Mouse (Mus musculus) brain, embryonic 18.5 days (tissue): ENCODE results near the gene Slit3.

ENCODE experiments used
- DNase-seq: peaks from one replicate; pipeline ENCODE4 v3.0.0-alpha.2; 2012; ENCODE audit warnings: low read depth, low spot score

Slit3 gene

GRCm38 (mm10) chr11:35569957-35570356 lies 448.9 kb downstream of the Slit3 start:
- no peak for DNase-seq

GRCm38 (mm10) chr11:35571910-35572309 lies 450.9 kb downstream of the Slit3 start:
- DNase-seq, result no peak

- DNase-seq, result no peak
These were observed 457.8 kb downstream of the Slit3 start for GRCm38 (mm10) chr11:35578796-35579195.

- DNase-seq, result no peak
These were observed 461.6 kb downstream of the Slit3 start for GRCm38 (mm10) chr11:35582591-35582990.

GRCm38 (mm10) chr11:35583633-35584032 lies 462.6 kb downstream of the Slit3 start:
- no peak for DNase-seq

GRCm38 (mm10) chr11:35587174-35587959 lies 466.3 kb downstream of the Slit3 start:
- peak; percentile 58 for DNase-seq

- DNase-seq, result no peak
These were observed 468.9 kb downstream of the Slit3 start for GRCm38 (mm10) chr11:35589892-35590291.

GRCm38 (mm10) chr11:35593146-35594034 lies 472.4 kb downstream of the Slit3 start:
- DNase-seq, result no peak

GRCm38 (mm10) chr11:35596064-35596463 lies 475.0 kb downstream of the Slit3 start:
- no peak for DNase-seq

- no peak for DNase-seq
These were observed 476.9 kb downstream of the Slit3 start for GRCm38 (mm10) chr11:35597882-35598281.

GRCm38 (mm10) chr11:35598732-35599131 lies 477.7 kb downstream of the Slit3 start:
- DNase-seq, result no peak

GRCm38 (mm10) chr11:35601652-35602240 lies 480.7 kb downstream of the Slit3 start:
- DNase-seq, result no peak

GRCm38 (mm10) chr11:35602586-35602985 lies 481.6 kb downstream of the Slit3 start:
- no peak for DNase-seq

GRCm38 (mm10) chr11:35603946-35604345 lies 482.9 kb downstream of the Slit3 start:
- no peak for DNase-seq

GRCm38 (mm10) chr11:35604848-35605790 lies 484.1 kb downstream of the Slit3 start:
- DNase-seq, result no peak

- DNase-seq, result no peak
These were observed 486.2 kb downstream of the Slit3 start for GRCm38 (mm10) chr11:35607191-35607590.

GRCm38 (mm10) chr11:35608794-35609193 lies 487.8 kb downstream of the Slit3 start:
- no peak for DNase-seq

- no peak for DNase-seq
These were observed 491.4 kb downstream of the Slit3 start for GRCm38 (mm10) chr11:35612262-35612896.

- DNase-seq, result no peak
These were observed 493.5 kb downstream of the Slit3 start for GRCm38 (mm10) chr11:35614530-35614929.

GRCm38 (mm10) chr11:35619421-35619820 lies 498.4 kb downstream of the Slit3 start:
- DNase-seq, result no peak

- DNase-seq, result no peak
These were observed 501.7 kb downstream of the Slit3 start for GRCm38 (mm10) chr11:35622736-35623135.
